Comparison of ENCODE assay signal across 1 mouse cellular context in genomic region chr19:6286434-6287401, GRCm38 (mm10).
TF ChIP-seq lines count a peak whose summit lies in the region.

No protein-coding gene starts in this region.

TF ChIP-seq in CH12.LX, 34 proteins besides CTCF, POLR2A, EP300 and RAD21:
- TF ChIP-seq ETS1 (conservative IDR thresholded peaks at IDR 0.05; ENCODE audit: low read depth, low read length) (peak; percentile 46), MAX (IDR thresholded peaks at IDR 0.05; ENCODE audit: low read length) (no peak)
